Mouse (Mus musculus): Measurements from ENCODE around the gene Gm5136.

DNA sequence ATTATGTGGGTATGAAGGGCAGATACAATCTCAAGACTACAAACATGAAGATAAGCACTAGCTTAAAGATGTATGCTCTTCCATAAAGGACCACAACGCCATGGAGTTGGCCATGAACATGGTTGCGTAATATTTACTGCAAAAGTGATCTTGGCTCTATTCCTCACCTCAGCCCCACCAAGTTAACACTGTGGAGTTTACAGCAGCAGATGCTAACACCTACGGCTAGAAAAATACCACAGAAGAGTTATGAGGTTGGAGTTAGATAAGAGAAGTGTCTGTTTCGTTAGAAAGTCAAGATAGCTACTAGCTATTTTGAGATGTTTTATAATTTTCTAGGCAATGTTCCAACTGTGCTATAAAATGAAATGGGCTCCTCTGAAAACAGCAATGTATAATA is 43.1 kb downstream of the Gm5136 start:
- TF ChIP-seq EP300 (IDR thresholded peaks at IDR 0.05; ENCODE audit: low read length) (no peak), CTCF (conservative IDR thresholded peaks at IDR 0.05 in 1 of 2, IDR thresholded peaks at IDR 0.05 in 1 of 2; ENCODE audit: low read depth in 2 of 2, low read length in 2 of 2) (no peak), GABPA (IDR thresholded peaks at IDR 0.05; ENCODE audit: insufficient replicate concordance, low read depth, low read length) (no peak), POLR2A (IDR thresholded peaks at IDR 0.05; ENCODE audit: low read depth, low read length) (no peak), ELF1 (IDR thresholded peaks at IDR 0.05; ENCODE audit: low read depth, low read length) (no peak), UBTF (IDR thresholded peaks at IDR 0.05; ENCODE audit: low read depth, low read length) (no peak), POLR2AphosphoS2 (IDR thresholded peaks at IDR 0.05; ENCODE audit: low read depth, low read length) (no peak), ZC3H11A (IDR thresholded peaks at IDR 0.05; ENCODE audit: low read depth, low read length) (no peak), E2F4 (IDR thresholded peaks at IDR 0.05; ENCODE audit: insufficient replicate concordance, low read depth, low read length) (no peak), TCF12 (IDR thresholded peaks at IDR 0.05; ENCODE audit: low read depth, low read length) (no peak), SIN3A (IDR thresholded peaks at IDR 0.05; ENCODE audit: low read length) (no peak), ZNF384 (IDR thresholded peaks at IDR 0.05; ENCODE audit: low read depth, low read length) (no peak)

Measured in CH12.LX (cell line).